Mouse (Mus musculus): ENCODE results near the gene Baat.

GRCm38 (mm10) chr4:49480104-49480760 is 26.1 kb downstream of the Baat start:
- TF ChIP-seq POLR2A (IDR thresholded peaks at IDR 0.05; ENCODE audit: borderline replicate concordance, low read depth, low read length) (no peak), CTCF (IDR thresholded peaks at IDR 0.05; ENCODE audit: low read depth, low read length) (no peak)
